Mouse (Mus musculus): Measurements from ENCODE around the gene Ncapd3. TPM values are rescaled to one million over a fixed set of nuclear protein-coding genes. Genes with fewer than 3 reads are reported as not detected.

Ncapd3 gene
- polyA plus RNA-seq, 1 experiment from 2014 or later: 13.9 TPM

DNA sequence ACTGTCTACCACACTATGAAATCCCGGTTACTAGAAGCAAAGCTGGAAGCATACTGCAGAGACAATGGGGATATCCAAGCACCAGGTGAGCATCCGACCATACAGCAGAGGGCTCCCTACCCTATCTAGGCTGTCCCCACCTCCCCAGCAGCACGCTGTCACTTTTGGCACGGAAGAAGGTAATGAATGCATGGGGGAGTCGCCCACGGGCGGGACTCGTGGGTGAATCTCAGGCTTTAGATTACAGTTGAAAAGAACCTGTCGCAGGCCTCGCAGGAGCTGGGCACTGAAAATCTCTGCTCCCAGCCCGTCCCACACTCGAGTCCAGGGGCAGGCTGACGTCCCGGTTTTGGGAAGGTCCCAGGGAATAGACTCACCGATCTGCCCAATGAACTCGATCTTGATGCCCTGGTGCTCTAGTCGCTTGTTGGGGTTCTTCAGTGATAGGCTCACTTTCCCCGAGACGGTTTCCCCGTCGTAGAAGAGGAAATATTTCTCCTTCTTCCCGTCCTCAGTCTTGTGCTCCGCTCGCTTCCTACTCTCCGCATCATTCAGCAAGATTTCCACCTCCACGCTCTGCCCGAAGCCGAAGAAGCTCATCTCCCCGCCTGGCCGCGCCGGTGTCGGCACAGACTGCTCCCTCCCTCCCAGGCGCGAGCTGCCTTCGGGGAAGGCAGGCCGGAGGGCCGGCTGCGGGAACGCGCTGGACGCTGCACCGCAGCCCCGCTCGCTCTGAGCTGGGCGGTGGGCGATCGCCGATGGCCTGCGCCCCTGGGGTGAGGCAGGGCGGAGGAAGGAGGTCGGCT is 750 bp upstream of the Ncapd3 start:
- H3K4me2 ChIP-seq (ENCODE audit: low read depth, low read length): peak overlapping the region; percentile 100
- H3K9ac ChIP-seq (replicated peaks): peak overlapping the region; percentile 95
- peak; percentile 61 for DNase-seq
- H3K4me1 ChIP-seq (ENCODE audit: insufficient read depth): peaks cover 40% of the 10 kb centered on the region
- H3K27me3 ChIP-seq (ENCODE audit: insufficient read depth, low read length): no peaks in the 10 kb centered on the region
- H3K9me3 ChIP-seq (ENCODE audit: low read length): no peaks in the 10 kb centered on the region
- peak overlapping the region; percentile 99 for H3K4me3 ChIP-seq (ENCODE audit: low read depth, low read length)
- no peak for TF ChIP-seq EP300 (IDR thresholded peaks at IDR 0.05; ENCODE audit: low read depth)
- TF ChIP-seq CTCF (IDR thresholded peaks at IDR 0.05; ENCODE audit: low read depth): peak; percentile 42
- H3K36me3 ChIP-seq (replicated peaks; ENCODE audit: insufficient read depth, low read length): no peaks in the 10 kb centered on the region; the same call in 1 of the 2 replicates
- ATAC-seq: peak; percentile 34
- peak overlapping the region; percentile 86 for H3K27ac ChIP-seq (ENCODE audit: low read depth)
- under 1% methylated on average over 52 of the region's 52 CpGs for WGBS (ENCODE audit: insufficient replicate concordance)

DNA sequence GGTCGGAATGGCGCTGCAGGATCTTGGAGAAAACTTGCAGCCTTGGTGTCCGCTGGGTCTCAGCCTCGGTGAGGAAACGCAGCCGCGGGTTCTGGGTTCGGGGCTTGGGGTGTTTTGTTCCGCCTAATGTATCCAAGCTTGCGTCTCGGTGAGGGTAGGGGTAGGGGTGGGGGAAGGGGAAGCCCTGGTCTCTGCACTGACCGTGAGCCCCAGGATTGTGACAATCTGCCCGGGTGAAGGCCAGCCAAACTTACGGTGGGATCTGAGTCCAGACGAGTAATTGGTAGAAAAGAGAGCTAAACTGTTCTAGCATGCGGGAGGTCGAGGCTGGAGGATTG is 757 bp downstream of the Ncapd3 start:
- WGBS (ENCODE audit: insufficient replicate concordance): under 1% methylated on average over 17 of the region's 17 CpGs
- no peak for TF ChIP-seq CTCF (IDR thresholded peaks at IDR 0.05; ENCODE audit: low read depth)
- peak overlapping the region; percentile 100 for H3K4me2 ChIP-seq (ENCODE audit: low read depth, low read length)
- ATAC-seq (peak; percentile 16), DNase-seq (no peak)
- peaks cover 40% of the 10 kb centered on the region for H3K4me1 ChIP-seq (ENCODE audit: insufficient read depth)
- H3K36me3 ChIP-seq (replicated peaks; ENCODE audit: insufficient read depth, low read length): no peaks in the 10 kb centered on the region; the same call in 1 of the 2 replicates
- peak overlapping the region; percentile 95 for H3K9ac ChIP-seq (replicated peaks)
- peak overlapping the region; percentile 99 for H3K4me3 ChIP-seq (ENCODE audit: low read depth, low read length)
- no peaks in the 10 kb centered on the region for H3K27me3 ChIP-seq (ENCODE audit: insufficient read depth, low read length)
- peak overlapping the region; percentile 86; the same call in 1 of the 2 replicates for H3K27ac ChIP-seq (ENCODE audit: low read depth)
- H3K9me3 ChIP-seq (ENCODE audit: low read length): no peaks in the 10 kb centered on the region

DNA sequence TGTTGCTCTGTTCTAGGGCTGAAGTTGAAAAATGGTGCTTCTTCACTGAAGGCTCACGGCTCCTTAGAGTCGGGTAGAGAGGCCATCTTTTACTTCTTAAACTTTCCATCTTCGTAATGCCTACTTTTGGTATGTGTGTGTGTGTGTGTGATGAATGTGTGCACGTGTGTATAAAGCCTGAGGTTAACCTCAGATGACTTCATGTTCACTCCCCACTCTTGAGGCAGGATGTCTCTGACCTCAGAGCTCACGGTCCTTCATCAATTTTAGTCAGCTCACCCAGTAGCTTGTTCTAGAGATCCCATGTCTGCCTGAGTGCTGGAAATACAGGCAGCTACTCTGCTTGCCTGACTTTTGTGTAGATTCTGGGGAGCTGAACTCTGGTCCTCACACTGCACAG is 13.9 kb downstream of the Ncapd3 start:
- Histone ChIP-seq H3K9me3 (ENCODE audit: low read length) (no peaks in the 10 kb centered on the region), H3K4me2 (ENCODE audit: low read depth, low read length) (no peak overlapping the region), H3K27me3 (ENCODE audit: insufficient read depth, low read length) (no peaks in the 10 kb centered on the region), H3K4me3 (ENCODE audit: low read depth, low read length) (no peak overlapping the region), H3K9ac (replicated peaks) (no peak overlapping the region), H3K27ac (ENCODE audit: low read depth) (no peak overlapping the region), H3K36me3 (replicated peaks; ENCODE audit: insufficient read depth, low read length) (peaks cover 83% of the 10 kb centered on the region), H3K4me1 (ENCODE audit: insufficient read depth) (no peaks in the 10 kb centered on the region)
- no peak for TF ChIP-seq EP300 (IDR thresholded peaks at IDR 0.05; ENCODE audit: low read depth)
- TF ChIP-seq CTCF (IDR thresholded peaks at IDR 0.05; ENCODE audit: low read depth): no peak
- no peak for ATAC-seq
- WGBS (ENCODE audit: insufficient replicate concordance): 86% methylated on average over 5 of the region's 5 CpGs
- DNase-seq: no peak

DNA sequence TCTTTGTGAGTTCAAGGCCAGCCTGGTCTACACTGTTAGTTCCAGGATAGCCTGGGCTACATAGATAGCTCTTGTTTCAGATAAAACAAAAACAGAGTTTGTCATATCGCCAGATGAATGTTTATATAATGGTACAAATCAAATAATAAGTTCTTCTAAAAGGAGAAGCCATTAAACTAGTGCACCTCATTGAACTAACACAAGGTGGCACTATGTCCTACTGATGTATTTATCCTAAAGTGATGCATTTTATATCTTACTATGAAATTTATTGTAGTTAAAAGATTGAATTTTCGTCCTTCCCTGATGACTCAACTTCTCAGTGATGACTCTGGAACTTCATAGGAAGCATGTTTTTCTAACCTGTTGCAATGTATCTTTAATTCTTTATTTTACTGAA is 19.5 kb downstream of the Ncapd3 start:
- ATAC-seq (no peak), DNase-seq (no peak)
- Histone ChIP-seq H3K4me2 (ENCODE audit: low read depth, low read length) (no peak overlapping the region), H3K27ac (ENCODE audit: low read depth) (no peak overlapping the region), H3K27me3 (ENCODE audit: insufficient read depth, low read length) (no peaks in the 10 kb centered on the region), H3K4me1 (ENCODE audit: insufficient read depth) (no peaks in the 10 kb centered on the region), H3K4me3 (ENCODE audit: low read depth, low read length) (no peak overlapping the region), H3K9ac (replicated peaks) (no peak overlapping the region), H3K36me3 (replicated peaks; ENCODE audit: insufficient read depth, low read length) (peaks cover 84% of the 10 kb centered on the region), H3K9me3 (ENCODE audit: low read length) (no peaks in the 10 kb centered on the region)
- TF ChIP-seq EP300 (IDR thresholded peaks at IDR 0.05; ENCODE audit: low read depth): no peak
- TF ChIP-seq CTCF (IDR thresholded peaks at IDR 0.05; ENCODE audit: low read depth): 0 out of 2 replicates have a peak, but pooled peaks have one; percentile 15
- WGBS (ENCODE audit: insufficient replicate concordance): 90% methylated on average over 2 of the region's 2 CpGs

DNA sequence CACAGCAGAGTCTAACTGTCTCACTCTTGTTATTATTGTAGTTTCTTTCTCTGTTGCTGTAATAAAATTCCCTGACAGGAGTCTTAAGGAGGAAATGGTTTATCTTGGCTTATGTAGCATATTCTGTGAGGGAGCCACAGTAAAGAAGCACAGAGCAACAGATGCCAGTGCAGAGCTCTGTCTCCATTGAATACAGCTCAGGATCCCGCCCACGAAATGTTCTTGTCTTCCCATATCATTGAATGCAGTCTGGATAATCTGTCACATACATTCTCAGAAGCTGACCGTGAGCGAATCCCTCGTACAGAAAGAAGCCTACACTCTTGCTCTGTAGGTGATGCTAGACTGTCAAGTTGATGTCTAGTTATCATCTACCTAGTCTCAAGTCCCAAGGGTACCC is 28.4 kb downstream of the Ncapd3 start:
- ATAC-seq: no peak
- 90% methylated on average over 5 of the region's 5 CpGs for WGBS (ENCODE audit: insufficient replicate concordance)

DNA sequence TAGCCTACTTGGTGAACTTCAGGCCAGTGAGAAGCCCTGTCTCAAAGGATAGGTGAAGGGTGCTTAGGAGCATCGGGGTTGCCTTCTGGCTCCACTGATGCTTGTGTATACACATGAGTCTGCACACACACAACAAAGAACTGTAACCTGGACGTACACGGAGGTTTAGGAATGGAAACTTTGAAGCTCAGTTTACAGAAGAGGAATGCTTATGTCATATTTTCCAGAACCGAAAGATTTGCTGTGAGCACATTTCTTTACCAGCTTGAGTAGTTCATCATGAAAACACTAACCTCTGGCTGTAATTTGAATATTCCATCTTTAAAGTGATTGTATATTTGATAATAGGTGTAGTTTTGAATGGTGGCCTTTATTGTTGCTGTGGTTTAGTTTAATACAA is 40.9 kb downstream of the Ncapd3 start:
- no peak for ATAC-seq
- WGBS (ENCODE audit: insufficient replicate concordance): 90% methylated on average over 4 of the region's 4 CpGs
- H3K36me3 ChIP-seq (replicated peaks; ENCODE audit: insufficient read depth, low read length): peaks cover 83% of the 10 kb centered on the region

More for the DNA sequence above, 28.4 kb downstream of the Ncapd3 start:
- H3K4me3 ChIP-seq (ENCODE audit: low read depth, low read length): no peak overlapping the region
- no peaks in the 10 kb centered on the region for H3K27me3 ChIP-seq (ENCODE audit: insufficient read depth, low read length)
- TF ChIP-seq CTCF (IDR thresholded peaks at IDR 0.05; ENCODE audit: low read depth) (no peak), EP300 (IDR thresholded peaks at IDR 0.05; ENCODE audit: low read depth) (no peak)
- H3K9me3 ChIP-seq (ENCODE audit: low read length): no peaks in the 10 kb centered on the region
- no peak overlapping the region for H3K9ac ChIP-seq (replicated peaks)
- no peak overlapping the region for H3K27ac ChIP-seq (ENCODE audit: low read depth)
- H3K36me3 ChIP-seq (replicated peaks; ENCODE audit: insufficient read depth, low read length): peaks cover 83% of the 10 kb centered on the region
- H3K4me2 ChIP-seq (ENCODE audit: low read depth, low read length): no peak overlapping the region
- H3K4me1 ChIP-seq (ENCODE audit: insufficient read depth): no peaks in the 10 kb centered on the region
- DNase-seq: no peak

More for the DNA sequence above, 40.9 kb downstream of the Ncapd3 start:
- no peak overlapping the region for H3K4me2 ChIP-seq (ENCODE audit: low read depth, low read length)
- no peak overlapping the region for H3K4me3 ChIP-seq (ENCODE audit: low read depth, low read length)
- TF ChIP-seq EP300 (IDR thresholded peaks at IDR 0.05; ENCODE audit: low read depth) (no peak), CTCF (IDR thresholded peaks at IDR 0.05; ENCODE audit: low read depth) (no peak)
- no peaks in the 10 kb centered on the region for H3K27me3 ChIP-seq (ENCODE audit: insufficient read depth, low read length)
- H3K9me3 ChIP-seq (ENCODE audit: low read length): no peaks in the 10 kb centered on the region
- H3K9ac ChIP-seq (replicated peaks): no peak overlapping the region
- DNase-seq: no peak
- H3K4me1 ChIP-seq (ENCODE audit: insufficient read depth): no peaks in the 10 kb centered on the region
- H3K27ac ChIP-seq (ENCODE audit: low read depth): no peak overlapping the region

All from liver, postnatal 0 days (tissue).